Mouse (Mus musculus) bone marrow macrophage, adult 2 months (primary cell): ENCODE measurements around the gene Faf2.

Experiments used
- CTCF ChIP-seq: IDR thresholded peaks from 2 replicates; pipeline ENCODE4 v1.5.1; 2012; ENCODE audit warnings: low read depth, mild to moderate bottlenecking, low read length, moderate library complexity
- POLR2A ChIP-seq: IDR thresholded peaks from 2 replicates; pipeline ENCODE4 v1.6.1; 2012; ENCODE audit warnings: mild to moderate bottlenecking, low read depth, low read length, borderline replicate concordance

GRCm38 (mm10) chr13:54675895-54676590 is 54.5 kb downstream of the Faf2 start:
- TF ChIP-seq CTCF: no peak
- TF ChIP-seq POLR2A: no peak
